Mouse (Mus musculus): Measurements from ENCODE around the gene Scn8a. TPM values are rescaled to one million over a fixed set of nuclear protein-coding genes. Genes with fewer than 3 reads are reported as not detected.

The Scn8a gene
- polyA plus RNA-seq, 1 experiment from 2014 or later = 0.59 TPM

DNA sequence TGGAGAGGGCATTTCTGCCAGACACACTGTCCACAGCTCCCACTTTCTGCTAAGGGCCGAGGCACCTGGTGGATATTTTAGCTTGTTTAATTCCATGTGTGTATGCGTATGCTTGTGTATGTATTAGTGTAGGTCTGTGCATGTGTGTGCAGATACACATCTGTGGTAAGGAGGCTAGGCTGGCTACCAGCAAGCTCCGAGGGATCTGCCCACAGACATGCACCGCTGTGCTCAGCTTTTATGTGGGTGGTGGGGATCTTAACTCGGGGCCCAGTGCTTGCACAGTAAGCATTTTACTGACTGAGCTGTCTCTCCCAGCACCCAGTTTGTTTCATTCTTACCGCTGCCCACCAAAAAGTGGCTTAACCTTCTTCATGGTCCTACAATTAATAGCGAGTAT is 137.6 kb downstream of the Scn8a start:
- H3K9me3 ChIP-seq (ENCODE audit: control insufficient read depth) = no peaks in the 10 kb centered on the region
- H3K27ac ChIP-seq (ENCODE audit: low read depth, low read length) = no peak overlapping the region
- no peak overlapping the region for H3K9ac ChIP-seq (ENCODE audit: low read depth, low read length)
- no peak overlapping the region for H3K4me3 ChIP-seq (ENCODE audit: low read depth, low read length)
- WGBS = 84% methylated on average over 7 of the region's 7 CpGs
- ATAC-seq = no peak
- H3K27me3 ChIP-seq (replicated peaks; ENCODE audit: control insufficient read depth, insufficient read depth, low read length) = no peaks in the 10 kb centered on the region
- H3K36me3 ChIP-seq (ENCODE audit: control insufficient read depth, insufficient read depth) = no peaks in the 10 kb centered on the region
- H3K4me2 ChIP-seq (replicated peaks; ENCODE audit: low read depth) = peak overlapping the region; percentile 67; the same call in 1 of the 2 replicates
- no peaks in the 10 kb centered on the region for H3K4me1 ChIP-seq (replicated peaks; ENCODE audit: control insufficient read depth, insufficient read depth, low read length)
- no peak for TF ChIP-seq CTCF (IDR thresholded peaks at IDR 0.05; ENCODE audit: low read depth)

DNA sequence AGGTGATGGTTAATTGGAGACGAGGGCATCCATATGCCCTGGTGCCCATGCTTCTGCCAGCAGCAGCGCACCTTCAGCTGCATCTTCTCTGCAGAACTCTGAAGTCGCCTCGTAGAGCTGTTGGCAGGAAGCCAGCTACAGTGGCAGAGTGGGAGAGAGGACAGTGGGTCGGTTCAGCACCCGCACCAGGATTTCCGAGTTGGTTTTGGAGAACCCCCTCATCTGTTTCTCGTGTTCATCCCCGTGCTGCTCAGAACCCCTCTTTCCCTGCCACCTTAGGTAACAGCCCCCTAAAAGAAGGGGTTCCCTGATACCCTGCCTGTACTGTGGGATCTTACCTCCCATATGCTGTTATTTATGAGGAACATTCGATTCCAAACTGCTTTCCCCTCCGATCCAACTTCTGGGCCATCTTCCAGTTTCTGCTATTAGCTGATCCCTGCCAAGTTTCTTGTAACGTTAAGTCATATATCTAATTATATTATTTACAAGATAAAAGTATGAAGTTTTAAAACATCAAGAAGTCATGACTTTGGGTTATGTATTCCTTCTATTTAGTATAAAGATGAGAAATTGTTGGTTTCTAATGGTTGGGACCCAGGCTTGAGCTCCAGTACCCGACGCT is 138.8 kb downstream of the Scn8a start:
- H3K4me2 ChIP-seq (replicated peaks; ENCODE audit: low read depth) = no peak overlapping the region
- no peak for ATAC-seq
- H3K9me3 ChIP-seq (ENCODE audit: control insufficient read depth) = no peaks in the 10 kb centered on the region
- H3K27ac ChIP-seq (ENCODE audit: low read depth, low read length) = no peak overlapping the region
- no peak overlapping the region for H3K9ac ChIP-seq (ENCODE audit: low read depth, low read length)
- H3K4me3 ChIP-seq (ENCODE audit: low read depth, low read length) = no peak overlapping the region
- H3K27me3 ChIP-seq (replicated peaks; ENCODE audit: control insufficient read depth, insufficient read depth, low read length) = no peaks in the 10 kb centered on the region
- 67% methylated on average over 14 of the region's 14 CpGs for WGBS
- no peaks in the 10 kb centered on the region for H3K4me1 ChIP-seq (replicated peaks; ENCODE audit: control insufficient read depth, insufficient read depth, low read length)
- H3K36me3 ChIP-seq (ENCODE audit: control insufficient read depth, insufficient read depth) = no peaks in the 10 kb centered on the region
- TF ChIP-seq CTCF (IDR thresholded peaks at IDR 0.05; ENCODE audit: low read depth) = no peak

DNA sequence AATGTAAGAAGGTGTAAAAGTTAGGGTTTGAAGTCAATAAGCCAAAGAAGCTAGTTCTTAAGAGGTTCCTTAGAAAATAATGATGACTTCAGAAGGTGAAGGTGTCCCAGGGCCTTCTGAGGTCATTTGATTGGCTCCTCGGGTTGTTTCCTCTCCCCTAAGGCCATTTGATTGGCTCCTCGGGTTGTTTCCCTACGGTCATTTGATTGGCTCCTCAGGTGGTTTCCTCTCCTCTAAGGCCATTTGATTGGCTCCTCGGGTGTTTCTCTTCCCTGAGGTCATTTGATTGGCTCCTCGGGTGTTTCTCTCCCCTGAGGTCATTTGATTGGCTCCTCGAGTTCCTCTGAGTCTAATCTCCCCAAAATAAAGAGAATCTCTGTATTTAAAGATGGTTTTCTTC is 141.7 kb downstream of the Scn8a start:
- Histone ChIP-seq H3K4me3 (ENCODE audit: low read depth, low read length) (no peak overlapping the region), H3K4me2 (replicated peaks; ENCODE audit: low read depth) (no peak overlapping the region), H3K36me3 (ENCODE audit: control insufficient read depth, insufficient read depth) (no peaks in the 10 kb centered on the region), H3K4me1 (replicated peaks; ENCODE audit: control insufficient read depth, insufficient read depth, low read length) (no peaks in the 10 kb centered on the region), H3K27me3 (replicated peaks; ENCODE audit: control insufficient read depth, insufficient read depth, low read length) (no peaks in the 10 kb centered on the region), H3K9me3 (ENCODE audit: control insufficient read depth) (no peaks in the 10 kb centered on the region), H3K9ac (ENCODE audit: low read depth, low read length) (no peak overlapping the region), H3K27ac (ENCODE audit: low read depth, low read length) (no peak overlapping the region)
- ATAC-seq = no peak
- 87% methylated on average over 6 of the region's 6 CpGs for WGBS
- no peak for TF ChIP-seq CTCF (IDR thresholded peaks at IDR 0.05; ENCODE audit: low read depth)

DNA sequence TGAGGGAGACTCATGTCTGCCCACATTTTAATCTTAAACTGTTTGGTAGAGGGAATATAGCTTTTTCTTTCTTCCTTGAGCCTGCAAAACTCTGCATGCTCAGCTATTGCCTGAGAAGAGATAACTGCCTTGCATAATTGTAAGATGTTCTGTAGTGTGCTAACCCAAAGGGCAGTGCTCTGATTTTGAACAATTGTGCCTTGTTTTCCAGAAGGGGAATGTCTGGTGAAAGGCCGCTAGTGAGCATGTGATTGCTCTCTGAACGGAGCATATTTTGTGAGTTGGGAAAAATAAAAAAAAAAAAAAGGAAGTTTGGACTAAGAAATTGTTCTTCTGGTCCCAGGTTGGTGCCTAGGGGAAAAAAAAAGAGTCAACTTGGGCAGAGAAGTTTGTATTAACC is 159.3 kb downstream of the Scn8a start:
- Histone ChIP-seq H3K4me3 (ENCODE audit: low read depth, low read length) (no peak overlapping the region), H3K27ac (ENCODE audit: low read depth, low read length) (no peak overlapping the region), H3K36me3 (ENCODE audit: control insufficient read depth, insufficient read depth) (no peaks in the 10 kb centered on the region), H3K9me3 (ENCODE audit: control insufficient read depth) (no peaks in the 10 kb centered on the region), H3K27me3 (replicated peaks; ENCODE audit: control insufficient read depth, insufficient read depth, low read length) (0 out of 2 replicates have a peak, but pooled peaks cover 3% of the 10 kb centered on the region), H3K4me2 (replicated peaks; ENCODE audit: low read depth) (no peak overlapping the region), H3K4me1 (replicated peaks; ENCODE audit: control insufficient read depth, insufficient read depth, low read length) (no peaks in the 10 kb centered on the region), H3K9ac (ENCODE audit: low read depth, low read length) (no peak overlapping the region)
- WGBS = 26% methylated on average over 2 of the region's 2 CpGs
- ATAC-seq = no peak
- TF ChIP-seq CTCF (IDR thresholded peaks at IDR 0.05; ENCODE audit: low read depth) = no peak

DNA sequence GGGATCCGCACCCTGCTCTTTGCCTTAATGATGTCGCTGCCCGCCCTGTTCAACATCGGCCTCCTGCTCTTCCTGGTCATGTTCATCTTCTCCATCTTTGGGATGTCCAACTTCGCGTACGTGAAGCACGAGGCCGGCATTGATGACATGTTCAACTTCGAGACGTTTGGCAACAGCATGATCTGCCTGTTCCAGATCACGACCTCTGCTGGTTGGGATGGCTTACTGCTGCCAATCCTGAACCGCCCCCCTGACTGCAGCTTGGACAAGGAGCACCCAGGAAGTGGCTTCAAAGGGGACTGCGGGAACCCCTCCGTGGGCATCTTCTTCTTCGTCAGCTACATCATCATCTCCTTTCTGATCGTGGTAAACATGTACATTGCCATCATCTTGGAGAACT is 170.0 kb downstream of the Scn8a start:
- no peak overlapping the region for H3K4me2 ChIP-seq (replicated peaks; ENCODE audit: low read depth)
- no peaks in the 10 kb centered on the region for H3K4me1 ChIP-seq (replicated peaks; ENCODE audit: control insufficient read depth, insufficient read depth, low read length)
- H3K9me3 ChIP-seq (ENCODE audit: control insufficient read depth) = no peaks in the 10 kb centered on the region
- no peak overlapping the region for H3K9ac ChIP-seq (ENCODE audit: low read depth, low read length)
- no peaks in the 10 kb centered on the region for H3K36me3 ChIP-seq (ENCODE audit: control insufficient read depth, insufficient read depth)
- ATAC-seq = no peak
- no peak overlapping the region for H3K27ac ChIP-seq (ENCODE audit: low read depth, low read length)
- no peak overlapping the region for H3K4me3 ChIP-seq (ENCODE audit: low read depth, low read length)
- peak; percentile 62 for TF ChIP-seq CTCF (IDR thresholded peaks at IDR 0.05; ENCODE audit: low read depth)
- 54% methylated on average over 17 of the region's 17 CpGs for whole genome bisulfite sequencing
- peaks cover 43% of the 10 kb centered on the region for H3K27me3 ChIP-seq (replicated peaks; ENCODE audit: control insufficient read depth, insufficient read depth, low read length)

DNA sequence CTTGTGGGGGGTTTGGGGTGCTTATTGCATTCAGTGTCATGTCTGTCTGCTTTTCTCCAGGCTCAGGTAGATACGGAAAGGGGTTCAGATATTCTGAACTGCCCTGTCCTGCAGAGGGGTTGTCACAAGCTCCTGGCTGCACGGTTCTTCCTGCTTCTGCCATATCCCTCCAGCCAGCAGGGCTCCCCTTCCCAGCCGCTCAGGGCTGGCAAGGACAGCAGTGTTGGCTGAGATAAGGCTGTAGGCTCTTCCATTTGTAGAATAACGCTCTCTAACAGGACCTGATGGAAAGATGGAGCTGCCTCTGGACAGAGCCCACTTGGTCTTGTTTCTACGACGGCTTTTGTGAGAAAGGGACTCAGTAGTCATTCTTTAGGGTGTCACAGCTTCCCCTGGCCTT is 172.3 kb downstream of the Scn8a start:
- TF ChIP-seq CTCF (IDR thresholded peaks at IDR 0.05; ENCODE audit: low read depth) = no peak
- ATAC-seq = no peak
- Histone ChIP-seq H3K9me3 (ENCODE audit: control insufficient read depth) (no peaks in the 10 kb centered on the region), H3K27ac (ENCODE audit: low read depth, low read length) (no peak overlapping the region), H3K36me3 (ENCODE audit: control insufficient read depth, insufficient read depth) (no peaks in the 10 kb centered on the region), H3K4me3 (ENCODE audit: low read depth, low read length) (no peak overlapping the region), H3K9ac (ENCODE audit: low read depth, low read length) (no peak overlapping the region), H3K4me1 (replicated peaks; ENCODE audit: control insufficient read depth, insufficient read depth, low read length) (peaks cover under 1% of the 10 kb centered on the region; the same call in 1 of the 2 replicates), H3K27me3 (replicated peaks; ENCODE audit: control insufficient read depth, insufficient read depth, low read length) (peaks cover 66% of the 10 kb centered on the region), H3K4me2 (replicated peaks; ENCODE audit: low read depth) (no peak overlapping the region)
- WGBS = 71% methylated on average over 6 of the region's 6 CpGs
